Mouse (Mus musculus) testis, adult 2 months (tissue): Measurements from ENCODE around the gene Bora. TPM values are rescaled to one million over a fixed set of nuclear protein-coding genes. Genes with fewer than 3 reads are reported as not detected.

Source experiments
- H3K27ac ChIP-seq: fragments of 200-500 bp; 2 replicates; pipeline ENCODE4 v1.5.1; 2012; ENCODE audit warnings: low read depth, low read length; ENCODE audit not compliant: control insufficient read depth, insufficient read depth
- H3K27me3 ChIP-seq: fragments of 200-500 bp; 2 replicates; pipeline ENCODE4 v1.6.1; 2012; ENCODE audit warnings: mild to moderate bottlenecking, low read length, moderate library complexity; ENCODE audit not compliant: control insufficient read depth, insufficient read depth
- H3K36me3 ChIP-seq: fragments of 200-500 bp; 2 replicates; pipeline ENCODE4 v1.6.1; 2012; ENCODE audit warnings: mild to moderate bottlenecking, low read length; ENCODE audit not compliant: control insufficient read depth, insufficient read depth
- H3K4me1 ChIP-seq: fragments of 200-500 bp; 2 replicates; pipeline ENCODE4 v1.6.1; 2012; ENCODE audit warnings: low read length; ENCODE audit not compliant: control insufficient read depth, insufficient read depth
- H3K4me3 ChIP-seq: fragments of 200-500 bp; 2 replicates; pipeline ENCODE4 v1.5.1; 2012; ENCODE audit warnings: low read depth, mild to moderate bottlenecking, low read length, moderate library complexity, mixed read lengths; ENCODE audit not compliant: control insufficient read depth
- CTCF ChIP-seq: fragments of 200-500 bp; IDR thresholded peaks from 2 replicates; pipeline ENCODE4 v1.5.1; 2012; ENCODE audit warnings: low read depth, mild to moderate bottlenecking, inconsistent platforms, low read length, moderate library complexity; ENCODE audit not compliant: control insufficient read depth, insufficient read depth, insufficient replicate concordance
- POLR2A ChIP-seq: fragments of 200-500 bp; IDR thresholded peaks from 2 replicates; pipeline ENCODE4 v1.6.1; 2012; ENCODE audit warnings: low read depth, mild to moderate bottlenecking, inconsistent platforms, low read length, moderate library complexity; ENCODE audit not compliant: control insufficient read depth
- polyA plus RNA-seq: library from polyadenylated mRNA; depleted of rRNA; stranded (reverse); fragments of >200 nt; gene quantifications from 2 replicates; pipeline ENCODE4 v1.2.3, GENCODE M21; 2012; rRNA removed

Gene Bora
- 18.4 and 18.7 TPM in 2 replicates for polyA plus RNA-seq

GRCm38 (mm10) chr14:99046031-99046781 is at the start of gene Bora, which contains the start of gene Mzt1:
TSS of gene Bora (plus strand) at chr14:99046222.
TSS of gene Mzt1 (minus strand) at chr14:99046134.
- no peaks in the 10 kb centered on the region; the same call in 1 of the 2 replicates for H3K36me3 ChIP-seq
- no peaks in the 10 kb centered on the region for H3K27me3 ChIP-seq
- TF ChIP-seq CTCF = 0 out of 2 replicates have a peak, but pooled peaks have one; percentile 8
- peak; percentile 55 for TF ChIP-seq POLR2A
- H3K27ac ChIP-seq = peak within 1 kb of the TSS; percentile 91
- peaks cover 5% of the 10 kb centered on the region for H3K4me1 ChIP-seq
- H3K4me3 ChIP-seq = peak within 1 kb of the TSS; percentile 95

GRCm38 (mm10) chr14:99010224-99010919 is 35.6 kb upstream of the Bora start:
- Histone ChIP-seq H3K27ac (no peak overlapping the region), H3K4me3 (no peak overlapping the region), H3K4me1 (no peaks in the 10 kb centered on the region), H3K36me3 (no peaks in the 10 kb centered on the region), H3K27me3 (no peaks in the 10 kb centered on the region)
- no peak for TF ChIP-seq POLR2A
- no peak for TF ChIP-seq CTCF

- H3K27ac ChIP-seq = no peak overlapping the region
Measured at GRCm38 (mm10) chr14:99010920-99011313, 35.1 kb upstream of the Bora start.

DNA sequence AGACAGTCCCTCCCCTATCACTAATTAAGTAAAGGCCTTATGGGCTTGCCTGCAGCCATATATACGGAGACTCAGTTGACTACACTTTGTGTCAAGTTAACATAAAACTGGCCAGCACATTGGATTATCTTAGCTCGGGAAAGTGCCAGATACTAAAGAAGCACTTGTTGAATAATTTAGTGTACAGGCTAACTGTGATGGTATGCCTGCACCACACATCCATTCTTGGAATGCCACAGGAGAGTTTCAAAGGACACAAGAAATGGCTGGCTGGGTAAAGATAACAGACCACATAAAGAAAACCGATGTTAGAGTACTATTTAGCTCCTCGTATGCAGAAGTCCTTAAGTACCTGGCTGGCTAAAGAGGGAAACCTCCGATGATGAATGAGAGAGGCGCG is 27.3 kb upstream of the Bora start:
- TF ChIP-seq POLR2A (no peak), CTCF (no peak)
- H3K4me3 ChIP-seq = no peak overlapping the region
- no peak overlapping the region for H3K27ac ChIP-seq
- no peaks in the 10 kb centered on the region for H3K36me3 ChIP-seq
- no peaks in the 10 kb centered on the region for H3K27me3 ChIP-seq
- no peaks in the 10 kb centered on the region for H3K4me1 ChIP-seq

More at GRCm38 (mm10) chr14:99010920-99011313, 35.1 kb upstream of the Bora start:
- Histone ChIP-seq H3K4me3 (no peak overlapping the region), H3K36me3 (no peaks in the 10 kb centered on the region), H3K4me1 (no peaks in the 10 kb centered on the region), H3K27me3 (no peaks in the 10 kb centered on the region)
- TF ChIP-seq CTCF = no peak
- TF ChIP-seq POLR2A = no peak

- H3K4me3 ChIP-seq = no peak overlapping the region
- H3K27ac ChIP-seq = no peak overlapping the region
- TF ChIP-seq CTCF (no peak), POLR2A (no peak)
- H3K36me3 ChIP-seq = no peaks in the 10 kb centered on the region
- H3K27me3 ChIP-seq = no peaks in the 10 kb centered on the region
- H3K4me1 ChIP-seq = no peaks in the 10 kb centered on the region
Measured at GRCm38 (mm10) chr14:99019136-99019808, 26.8 kb upstream of the Bora start.

GRCm38 (mm10) chr14:99022346-99023086 is 23.5 kb upstream of the Bora start:
- no peaks in the 10 kb centered on the region for H3K27me3 ChIP-seq
- H3K27ac ChIP-seq = no peak overlapping the region
- no peaks in the 10 kb centered on the region for H3K36me3 ChIP-seq
- no peak overlapping the region for H3K4me3 ChIP-seq
- TF ChIP-seq CTCF (no peak), POLR2A (no peak)
- H3K4me1 ChIP-seq = no peaks in the 10 kb centered on the region
